Mouse (Mus musculus) brain, embryonic 14.5 days (tissue): ENCODE results near the gene Adam17.

Experiments used
- CTCF ChIP-seq: fragments of 200-500 bp; IDR thresholded peaks from 2 replicates; pipeline ENCODE4 v1.5.1; 2012; ENCODE audit warnings: inconsistent platforms, mild to moderate bottlenecking, moderate library complexity, borderline replicate concordance; ENCODE audit not compliant: insufficient read depth, insufficient read length; ENCODE audit errors: extremely low read depth
- POLR2A ChIP-seq: fragments of 200-500 bp; IDR thresholded peaks from 2 replicates; pipeline ENCODE4 v1.6.1; 2012; ENCODE audit warnings: mild to moderate bottlenecking, inconsistent platforms, borderline replicate concordance; ENCODE audit not compliant: poor library complexity, insufficient read depth, insufficient read length, severe bottlenecking; ENCODE audit errors: extremely low read depth

- no peak for TF ChIP-seq CTCF
- no peak for TF ChIP-seq POLR2A
Observed at GRCm38 (mm10) chr12:21320317-21320716, 53.1 kb downstream of the Adam17 start.
